Mouse (Mus musculus): ENCODE data around the gene Ankrd11.

DNA sequence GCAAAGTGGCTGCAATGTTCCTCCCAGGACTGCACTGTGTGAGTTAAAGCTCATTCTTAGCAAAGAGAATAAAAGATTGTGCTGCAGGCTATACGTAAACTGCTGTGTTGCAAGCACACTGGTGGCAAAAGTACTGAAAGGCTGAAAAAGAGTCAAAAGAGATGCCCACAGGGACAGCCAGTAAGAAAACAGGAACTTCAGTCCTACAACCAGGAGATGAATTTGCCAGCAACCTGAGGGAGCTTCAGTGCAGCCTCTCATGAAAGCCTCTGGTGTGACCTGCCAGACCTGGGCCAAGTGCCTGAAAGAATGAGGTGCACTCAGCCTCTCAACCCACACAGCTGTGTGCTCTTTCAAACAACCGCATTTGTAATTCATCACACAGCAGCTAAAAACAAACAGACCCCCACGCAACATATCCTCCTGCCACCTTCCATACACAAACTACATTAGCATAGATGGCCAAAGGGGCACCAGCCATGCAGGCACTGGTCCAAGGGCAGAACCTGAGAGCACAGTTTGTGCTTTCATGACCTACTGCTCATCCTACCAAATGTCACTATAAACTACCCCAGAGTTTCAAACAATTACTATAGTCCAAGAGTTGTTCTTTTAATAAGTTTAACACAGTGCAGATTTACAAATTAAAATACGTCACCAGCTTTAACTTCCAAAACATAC, 23.5 kb downstream of the Ankrd11 start:
- no peak for TF ChIP-seq EP300 (IDR thresholded peaks at IDR 0.05; ENCODE audit: low read depth)
- TF ChIP-seq CTCF (IDR thresholded peaks at IDR 0.05; ENCODE audit: low read depth): no peak

Measured in heart, postnatal 0 days (tissue).